Mouse (Mus musculus) C2C12 (cell line): ENCODE results near the gene Mafg.

Experiments
- CEBPB ChIP-seq: IDR thresholded peaks from one replicate; pipeline ENCODE4 v1.6.1; 2011; ENCODE audit warnings: low read depth, mild to moderate bottlenecking, control low read depth, moderate library complexity
- CTCF ChIP-seq: IDR thresholded peaks from one replicate; pipeline ENCODE4 v1.5.1; 2011; ENCODE audit not compliant: control insufficient read depth, insufficient read depth, insufficient read length
- MAX ChIP-seq: IDR thresholded peaks from one replicate; pipeline ENCODE4 v1.6.1; 2011; ENCODE audit warnings: mild to moderate bottlenecking, control low read depth
- MYOD1 ChIP-seq: IDR thresholded peaks from one replicate; pipeline ENCODE4 v1.6.1; 2011; ENCODE audit warnings: low read depth; ENCODE audit not compliant: control insufficient read depth, insufficient read length
- MYOG ChIP-seq: IDR thresholded peaks from one replicate; pipeline ENCODE4 v1.6.1; 2011; ENCODE audit not compliant: control insufficient read depth, insufficient read length; ENCODE audit errors: extremely low read depth
- USF1 ChIP-seq: IDR thresholded peaks from one replicate; pipeline ENCODE4 v1.6.1; 2011; ENCODE audit warnings: low read depth, mild to moderate bottlenecking, control low read depth, moderate library complexity

GRCm38 (mm10) chr11:120609250-120609649 lies 24.1 kb downstream of the Mafg start:
- TF ChIP-seq CTCF, result no peak
- no peak for TF ChIP-seq MYOG
- no peak for TF ChIP-seq MAX
- no peak for TF ChIP-seq MYOD1
- TF ChIP-seq CEBPB, result no peak
- TF ChIP-seq USF1, result no peak
